Mouse (Mus musculus) MEL (cell line): ENCODE measurements around the gene Ephb6. TPM values are rescaled to one million over a fixed set of nuclear protein-coding genes. Genes with fewer than 3 reads are reported as not detected.

Experiments
- DNase-seq: peaks from one replicate; pipeline ENCODE4 v3.0.0; 2011; ENCODE audit warnings: low read depth, low spot score
- H3K27ac ChIP-seq: 2 replicates; pipeline ENCODE4 v1.5.1; 2012; ENCODE audit warnings: low read depth, mild to moderate bottlenecking, control low read depth, low read length, moderate library complexity; ENCODE audit not compliant: control insufficient read depth
- H3K27me3 ChIP-seq, 2 experiments: fragments of 150-350 bp in 1 of 2; sonication (generic) in 1 of 2; 2 replicates each; pipeline ENCODE4 v1.6.1; 2012; ENCODE audit warnings: low read length in 2 of 2, mild to moderate bottlenecking in 2 of 2, improper control_type of control experiment in 1 of 2, moderate library complexity in 1 of 2; ENCODE audit not compliant: insufficient read depth in 2 of 2, control insufficient read depth in 1 of 2
- H3K36me3 ChIP-seq, 2 experiments: 2 replicates each; pipeline ENCODE4 v1.6.1; 2012 to 2014; ENCODE audit warnings: low read length in 2 of 2, improper control_type of control experiment in 1 of 2, inconsistent platforms in 1 of 2, mild to moderate bottlenecking in 1 of 2; ENCODE audit not compliant: insufficient read depth in 2 of 2, control insufficient read depth in 1 of 2
- H3K4me1 ChIP-seq, 2 experiments: fragments of 150-350 bp in 1 of 2; sonication (generic) in 1 of 2; 2 replicates each; pipeline ENCODE4 v1.6.1; 2012; ENCODE audit warnings: low read length in 2 of 2, improper control_type of control experiment in 1 of 2, mild to moderate bottlenecking in 1 of 2; ENCODE audit not compliant: insufficient read depth in 2 of 2, control insufficient read depth in 1 of 2
- H3K4me3 ChIP-seq, 2 experiments: fragments of 150-350 bp in 1 of 2; sonication (generic) in 1 of 2; 2 replicates each; pipeline ENCODE4 v1.5.1; 2012; ENCODE audit warnings: low read depth in 2 of 2, low read length in 2 of 2, mild to moderate bottlenecking in 2 of 2, moderate library complexity in 2 of 2, control low read depth in 1 of 2, improper control_type of control experiment in 1 of 2; ENCODE audit not compliant: control insufficient read depth in 1 of 2, insufficient read depth in 1 of 2
- H3K79me2 ChIP-seq: 2 replicates; pipeline ENCODE4 v1.6.1; 2012; ENCODE audit warnings: mild to moderate bottlenecking, low read length, moderate library complexity; ENCODE audit not compliant: control insufficient read depth, poor library complexity, insufficient read depth
- H3K9ac ChIP-seq: 2 replicates; pipeline ENCODE4 v1.6.1; 2012; ENCODE audit warnings: low read depth, mild to moderate bottlenecking, control low read depth, low read length, moderate library complexity; ENCODE audit not compliant: control insufficient read depth, poor library complexity, severe bottlenecking
- H3K9me3 ChIP-seq: fragments of 150-350 bp; sonication (generic); replicated peaks from 2 replicates; pipeline ENCODE4 v1.6.1; 2012; ENCODE audit warnings: mild to moderate bottlenecking, low read length, improper control_type of control experiment, moderate library complexity; ENCODE audit not compliant: insufficient read depth
- BHLHE40 ChIP-seq: IDR thresholded peaks from 2 replicates; pipeline ENCODE4 v1.6.1; 2012; ENCODE audit warnings: low read depth, mild to moderate bottlenecking, inconsistent platforms, low read length, improper control_type of control experiment, borderline replicate concordance
- CHD2 ChIP-seq: IDR thresholded peaks from 2 replicates; pipeline ENCODE4 v1.6.1; 2011; ENCODE audit warnings: low read length, improper control_type of control experiment
- EP300 ChIP-seq, 2 experiments: IDR thresholded peaks; 2 replicates each; pipeline ENCODE4 v1.6.1; 2011; ENCODE audit warnings: improper control_type of control experiment in 2 of 2, low read length in 2 of 2, low read depth in 1 of 2, mild to moderate bottlenecking in 1 of 2
- ETS1 ChIP-seq: IDR thresholded peaks from 2 replicates; pipeline ENCODE4 v1.6.1; 2012; ENCODE audit warnings: low read depth, mild to moderate bottlenecking, inconsistent platforms, low read length, improper control_type of control experiment, moderate library complexity
- JUND ChIP-seq: IDR thresholded peaks from 2 replicates; pipeline ENCODE4 v1.6.1; 2011; ENCODE audit warnings: low read depth, mild to moderate bottlenecking, improper control_type of control experiment, low read length
- KAT2A ChIP-seq: conservative IDR thresholded peaks from 2 replicates; pipeline ENCODE4 v1.6.1; 2012; ENCODE audit warnings: low read depth, low read length, improper control_type of control experiment, inconsistent platforms
- MAZ ChIP-seq: IDR thresholded peaks from 2 replicates; pipeline ENCODE4 v1.6.1; 2012; ENCODE audit warnings: low read depth, mild to moderate bottlenecking, inconsistent platforms, low read length, improper control_type of control experiment
- MEF2A ChIP-seq: IDR thresholded peaks from 2 replicates; pipeline ENCODE4 v1.6.1; 2014; ENCODE audit warnings: low read depth, mild to moderate bottlenecking, inconsistent platforms, low read length, improper control_type of control experiment; ENCODE audit not compliant: poor library complexity, insufficient replicate concordance, severe bottlenecking; ENCODE audit errors: extremely low read depth
- MYB ChIP-seq: IDR thresholded peaks from 2 replicates; pipeline ENCODE4 v1.6.1; 2011; ENCODE audit warnings: mild to moderate bottlenecking, low read depth, low read length, improper control_type of control experiment
- NELFE ChIP-seq: IDR thresholded peaks from 2 replicates; pipeline ENCODE4 v1.6.1; 2011; ENCODE audit warnings: low read depth, low read length, improper control_type of control experiment
- POLR2AphosphoS5 ChIP-seq: IDR thresholded peaks from 2 replicates; pipeline ENCODE4 v1.6.1; 2012; ENCODE audit warnings: low read depth, borderline replicate concordance, mild to moderate bottlenecking, inconsistent platforms, low read length, moderate library complexity, mixed read lengths
- RAD21 ChIP-seq: IDR thresholded peaks from 2 replicates; pipeline ENCODE4 v1.6.1; 2011; ENCODE audit warnings: mild to moderate bottlenecking, low read depth, low read length, improper control_type of control experiment
- UBTF ChIP-seq: IDR thresholded peaks from 2 replicates; pipeline ENCODE4 v1.6.1; 2012; ENCODE audit warnings: low read depth, mild to moderate bottlenecking, inconsistent platforms, low read length, improper control_type of control experiment, moderate library complexity, borderline replicate concordance; ENCODE audit not compliant: insufficient read depth
- ZNF384 ChIP-seq: IDR thresholded peaks from 2 replicates; pipeline ENCODE4 v1.6.1; 2012; ENCODE audit warnings: low read depth, mild to moderate bottlenecking, inconsistent platforms, low read length, improper control_type of control experiment
- polyA plus RNA-seq, 2 experiments: library from polyadenylated mRNA; stranded (reverse) in 1 of 2; unstranded in 1 of 2; fragments of >175 nt in 1 of 2; fragments of >200 nt in 1 of 2; gene quantifications; 2 replicates each; pipeline versions ENCODE4 v1.2.1 to v1.2.4; 2012; ENCODE audit warnings: low replicate concordance in 2 of 2, low read depth in 1 of 2; ENCODE audit not compliant: insufficient read length in 2 of 2, insufficient read depth in 1 of 2, missing spikeins in 1 of 2
- total RNA-seq: library from RNA; depleted of rRNA; stranded (reverse); fragments of 300-350 nt; gene quantifications from 2 replicates; pipeline ENCODE4 v1.2.3, GENCODE M21; 2012

Gene Ephb6
- total and polyA plus RNA-seq, 3 experiments = 1.0 to 5.2 TPM; not detected in 1

GRCm38 (mm10) chr6:41566965-41567364 lies 38.3 kb upstream of the Ephb6 start:
- Histone ChIP-seq H3K36me3 (no peaks in the 10 kb centered on the region), H3K27me3 (peaks cover 0 to 2% of the 10 kb centered on the region in 2 experiments; a peak in 2 of 4 replicates), H3K27ac (no peak overlapping the region), H3K9me3 (no peaks in the 10 kb centered on the region), H3K79me2 (no peaks in the 10 kb centered on the region), H3K4me3 (no peak overlapping the region), H3K9ac (no peak overlapping the region), H3K4me1 (no peaks in the 10 kb centered on the region)
- DNase-seq = no peak
- TF ChIP-seq UBTF (no peak), NELFE (no peak), ETS1 (no peak), POLR2AphosphoS5 (no peak), ZNF384 (no peak), BHLHE40 (no peak), KAT2A (no peak)

GRCm38 (mm10) chr6:41569078-41569477 lies 36.2 kb upstream of the Ephb6 start:
- TF ChIP-seq EP300 (IDR thresholded peaks at IDR 0.05; ENCODE audit: low read depth in 1 of 2, low read length in 2 of 2) = no peak
- no peak for TF ChIP-seq MYB
- TF ChIP-seq RAD21 = no peak
- TF ChIP-seq MEF2A = no peak
- no peak for TF ChIP-seq POLR2AphosphoS5
- TF ChIP-seq NELFE = no peak
- no peak for TF ChIP-seq MAZ
- no peak for TF ChIP-seq CHD2
- TF ChIP-seq JUND = no peak
- TF ChIP-seq, all 39 proteins: peak for 0
- Histone ChIP-seq H3K36me3 (no peaks in the 10 kb centered on the region), H3K9me3 (no peaks in the 10 kb centered on the region), H3K27ac (no peak overlapping the region), H3K4me3 (no peak overlapping the region), H3K4me1 (no peaks in the 10 kb centered on the region), H3K27me3 (peaks cover 0 to 2% of the 10 kb centered on the region in 2 experiments; a peak in 2 of 4 replicates), H3K9ac (no peak overlapping the region), H3K79me2 (no peaks in the 10 kb centered on the region)
- no peak for DNase-seq
